Mouse (Mus musculus): ENCODE data around the gene Tchh. TPM values are rescaled to one million over a fixed set of nuclear protein-coding genes. Genes with fewer than 3 reads are reported as not detected.
"Not testable (repeated sequence)": the region's sequence is repeated elsewhere in the genome, so short reads cannot be mapped to it uniquely, and the experiment has no call there.

The Tchh gene
- polyA plus RNA-seq, 1 experiment from 2014 or later, result 1.0 TPM

- peak; percentile 78 for DNase-seq (ENCODE audit: low spot score)
These were observed 51.9 kb downstream of the Tchh start for GRCm38 (mm10) chr3:93493992-93494391.

GRCm38 (mm10) chr3:93494774-93495173 lies 52.6 kb downstream of the Tchh start:
- DNase-seq (ENCODE audit: low spot score), result not testable (repeated sequence)

GRCm38 (mm10) chr3:93497131-93497530 lies 55.0 kb downstream of the Tchh start:
- no peak for DNase-seq (ENCODE audit: low spot score)

Small RNAs within 50 kb of the gene (microRNA-seq; reads per million reads assigned to microRNA genes)
- gene Gm22752 (ENCODE audit: borderline number of aligned reads), result not detected

Other genes with a start within 250 kb of the Tchh start
- 0.01 TPM in 1 of 2 replicates, not detected in the other for gene Flg2, start 245.1 kb upstream of the Tchh start, polyA plus RNA-seq (2015; fragmentation: Nextera tagmentation; extraction: Ambion mirVana)
- gene Flg, start 168.8 kb upstream of the Tchh start, polyA plus RNA-seq (2015; fragmentation: Nextera tagmentation; extraction: Ambion mirVana), result 0.58 and 0.70 TPM in 2 replicates
- gene Hrnr, start 122.6 kb upstream of the Tchh start, polyA plus RNA-seq (2015; fragmentation: Nextera tagmentation; extraction: Ambion mirVana), result 0.05 TPM in 2 replicates
- gene Rptn, start 48.6 kb upstream of the Tchh start, polyA plus RNA-seq (2015; fragmentation: Nextera tagmentation; extraction: Ambion mirVana), result 0.53 and 0.54 TPM in 2 replicates
- 0.08 TPM in 1 of 2 replicates, not detected in the other for gene Tchhl1, start 26.4 kb downstream of the Tchh start, polyA plus RNA-seq (2015; fragmentation: Nextera tagmentation; extraction: Ambion mirVana)
- gene S100a11, start 78.2 kb downstream of the Tchh start, polyA plus RNA-seq (2015; fragmentation: Nextera tagmentation; extraction: Ambion mirVana), result 1,245 and 1,274 TPM in 2 replicates
- 485 and 530 TPM in 2 replicates for gene S100a10, start 112.8 kb downstream of the Tchh start, polyA plus RNA-seq (2015; fragmentation: Nextera tagmentation; extraction: Ambion mirVana)
- gene Tdpoz2, start 210.4 kb downstream of the Tchh start, polyA plus RNA-seq (2015; fragmentation: Nextera tagmentation; extraction: Ambion mirVana), result 0.10 TPM in 1 of 2 replicates, not detected in the other
- not detected in 2 replicates for gene Tdpoz1, start 234.0 kb downstream of the Tchh start, polyA plus RNA-seq (2015; fragmentation: Nextera tagmentation; extraction: Ambion mirVana)

All from thymus, postnatal 0 days (tissue).